Mouse (Mus musculus): ENCODE measurements at regions not wholly inside any gene's neighbourhood (a gene's known extent, or its start where the extent isn't known, plus 50 kb on each side); places are given as distances from the start of the nearest gene placed in this dataset.

GRCm38 (mm10) chr13:44501777-44502321 lies 227.4 kb upstream of the Jarid2 start:
- 35% methylated on average over 5 of the region's 5 CpGs for WGBS
- no peak for DNase-seq
- TF ChIP-seq CTCF (IDR thresholded peaks at IDR 0.05; ENCODE audit: insufficient read depth, low read length) (no peak), POLR2A (IDR thresholded peaks at IDR 0.05; ENCODE audit: borderline replicate concordance, extremely low read depth, low read depth, low read length) (no peak)
- Histone ChIP-seq H3K4me1 (ENCODE audit: control insufficient read depth, insufficient read depth, low read length) (no peaks in the 10 kb centered on the region), H3K4me3 (replicated peaks; ENCODE audit: extremely low read depth, low read depth, low read length) (no peak overlapping the region)

- 44% methylated on average over 10 of the region's 10 CpGs for WGBS
- no peak for DNase-seq
- Histone ChIP-seq H3K4me1 (ENCODE audit: control insufficient read depth, insufficient read depth, low read length) (no peaks in the 10 kb centered on the region), H3K4me3 (replicated peaks; ENCODE audit: extremely low read depth, low read depth, low read length) (no peak overlapping the region)
- TF ChIP-seq CTCF (IDR thresholded peaks at IDR 0.05; ENCODE audit: insufficient read depth, low read length) (no peak), POLR2A (IDR thresholded peaks at IDR 0.05; ENCODE audit: borderline replicate concordance, extremely low read depth, low read depth, low read length) (no peak)
Observed at GRCm38 (mm10) chr13:44502612-44503256, 226.5 kb upstream of the Jarid2 start.

GRCm38 (mm10) chr13:44503257-44503950 lies 225.9 kb upstream of the Jarid2 start:
- no peak overlapping the region for H3K4me3 ChIP-seq (replicated peaks; ENCODE audit: extremely low read depth, low read depth, low read length)
- H3K4me1 ChIP-seq (ENCODE audit: control insufficient read depth, insufficient read depth, low read length), result no peaks in the 10 kb centered on the region
- WGBS, result 84% methylated on average over 15 of the region's 15 CpGs

GRCm38 (mm10) chr13:44504455-44504854 lies 224.8 kb upstream of the Jarid2 start:
- TF ChIP-seq POLR2A (IDR thresholded peaks at IDR 0.05; ENCODE audit: borderline replicate concordance, extremely low read depth, low read depth, low read length), result no peak
- no peak for TF ChIP-seq CTCF (IDR thresholded peaks at IDR 0.05; ENCODE audit: insufficient read depth, low read length)
- WGBS, result 62% methylated on average over 6 of the region's 6 CpGs
- DNase-seq, result no peak

More at GRCm38 (mm10) chr13:44503257-44503950, 225.9 kb upstream of the Jarid2 start:
- TF ChIP-seq CTCF (IDR thresholded peaks at IDR 0.05; ENCODE audit: insufficient read depth, low read length) (no peak), POLR2A (IDR thresholded peaks at IDR 0.05; ENCODE audit: borderline replicate concordance, extremely low read depth, low read depth, low read length) (no peak)
- DNase-seq, result no peak

GRCm38 (mm10) chr13:44506975-44507374 lies 222.3 kb upstream of the Jarid2 start:
- Histone ChIP-seq H3K4me3 (replicated peaks; ENCODE audit: extremely low read depth, low read depth, low read length) (no peak overlapping the region), H3K4me1 (ENCODE audit: control insufficient read depth, insufficient read depth, low read length) (no peaks in the 10 kb centered on the region)
- no peak for TF ChIP-seq CTCF (IDR thresholded peaks at IDR 0.05; ENCODE audit: insufficient read depth, low read length)
- TF ChIP-seq POLR2A (IDR thresholded peaks at IDR 0.05; ENCODE audit: borderline replicate concordance, extremely low read depth, low read depth, low read length), result no peak
- 34% methylated on average over 5 of the region's 5 CpGs for WGBS
- DNase-seq, result no peak

More at GRCm38 (mm10) chr13:44504455-44504854, 224.8 kb upstream of the Jarid2 start:
- H3K4me3 ChIP-seq (replicated peaks; ENCODE audit: extremely low read depth, low read depth, low read length), result no peak overlapping the region
- H3K4me1 ChIP-seq (ENCODE audit: control insufficient read depth, insufficient read depth, low read length), result no peaks in the 10 kb centered on the region

- TF ChIP-seq CTCF (IDR thresholded peaks at IDR 0.05; ENCODE audit: insufficient read depth, low read length) (no peak), POLR2A (IDR thresholded peaks at IDR 0.05; ENCODE audit: borderline replicate concordance, extremely low read depth, low read depth, low read length) (no peak)
- H3K4me1 ChIP-seq (ENCODE audit: control insufficient read depth, insufficient read depth, low read length), result no peaks in the 10 kb centered on the region; the same call in 1 of the 2 replicates
- no peak for DNase-seq
- no peak overlapping the region for H3K4me3 ChIP-seq (replicated peaks; ENCODE audit: extremely low read depth, low read depth, low read length)
- WGBS, result 48% methylated on average over 11 of the region's 11 CpGs
Observed at GRCm38 (mm10) chr13:44509526-44510159, 219.6 kb upstream of the Jarid2 start.

GRCm38 (mm10) chr13:44513378-44514285 lies 215.6 kb upstream of the Jarid2 start:
- no peak overlapping the region for H3K4me3 ChIP-seq (replicated peaks; ENCODE audit: extremely low read depth, low read depth, low read length)
- no peak for DNase-seq
- TF ChIP-seq CTCF (IDR thresholded peaks at IDR 0.05; ENCODE audit: insufficient read depth, low read length), result no peak
- TF ChIP-seq POLR2A (IDR thresholded peaks at IDR 0.05; ENCODE audit: borderline replicate concordance, extremely low read depth, low read depth, low read length), result no peak
- 76% methylated on average over 13 of the region's 13 CpGs for WGBS
- H3K4me1 ChIP-seq (ENCODE audit: control insufficient read depth, insufficient read depth, low read length), result no peaks in the 10 kb centered on the region; the same call in 1 of the 2 replicates

- DNase-seq, result no peak
- Histone ChIP-seq H3K4me3 (replicated peaks; ENCODE audit: extremely low read depth, low read depth, low read length) (no peak overlapping the region), H3K4me1 (ENCODE audit: control insufficient read depth, insufficient read depth, low read length) (no peaks in the 10 kb centered on the region; the same call in 1 of the 2 replicates)
- TF ChIP-seq CTCF (IDR thresholded peaks at IDR 0.05; ENCODE audit: insufficient read depth, low read length), result no peak
- no peak for TF ChIP-seq POLR2A (IDR thresholded peaks at IDR 0.05; ENCODE audit: borderline replicate concordance, extremely low read depth, low read depth, low read length)
- 62% methylated on average over 5 of the region's 5 CpGs for WGBS
Observed at GRCm38 (mm10) chr13:44514636-44515158, 214.6 kb upstream of the Jarid2 start.

Data from lung, adult 2 months (tissue).